In the genomic region with DNA sequence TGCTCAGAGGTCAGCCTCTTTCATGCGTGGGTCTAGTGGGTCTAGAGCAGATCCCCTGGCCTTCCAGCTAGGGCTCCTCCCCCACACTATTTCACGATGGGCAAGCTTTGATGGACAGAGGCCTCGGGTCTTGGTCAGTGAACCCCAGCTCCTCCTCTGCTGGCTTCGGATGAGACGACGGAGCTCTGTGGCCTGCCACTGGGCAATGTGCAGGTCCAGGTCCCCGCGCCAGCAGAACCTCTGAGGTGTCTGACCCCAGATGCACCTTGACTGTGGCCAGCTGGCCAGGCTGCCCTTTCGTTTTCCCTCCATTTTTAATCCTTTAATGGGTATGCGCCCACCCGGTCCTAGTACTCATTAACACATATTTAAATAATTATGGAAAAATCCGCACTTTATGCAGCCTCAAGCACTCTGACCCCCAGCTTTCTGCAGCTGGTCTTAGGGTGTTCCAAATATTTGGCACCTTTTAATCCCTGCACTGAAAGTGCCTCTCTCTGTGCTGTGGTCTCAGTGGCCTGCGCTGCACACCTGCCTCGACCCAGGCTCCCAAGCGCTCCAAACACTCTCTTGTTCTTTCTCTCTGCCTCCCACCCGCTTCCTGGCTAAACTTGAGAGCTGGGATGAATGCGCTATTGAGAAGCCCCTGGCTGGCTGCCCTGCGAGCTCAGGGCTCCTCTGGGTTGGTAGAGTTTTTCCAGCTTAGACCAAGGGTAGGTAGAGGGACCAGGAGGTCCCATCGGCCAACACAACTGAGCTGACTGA, we compare ENCODE assay signal across 9 mouse cellular contexts.
DNase-seq lines count a peak whose midpoint lies in the region; ATAC-seq and TF ChIP-seq lines count a peak whose summit lies in the region.
"Had no signal": no experiment of that assay in that cellular context is flagged by ENCODE, and none has a peak within 500 bp of the region (broad histone marks: within the 10 kb centered on the region; RNA-seq: fewer than 3 reads in every experiment).

No protein-coding gene starts in this region.

- peaks cover 95% of the 10 kb centered on the region for H3K9me3 ChIP-seq in G1E (replicated peaks)
- H3K9me3 ChIP-seq in intestine, embryonic 15.5 days, result no peaks in the 10 kb centered on the region
- H3K9me3 ChIP-seq: heart, embryonic 13.5 days had no signal

- intact Hi-C loops in left cerebral cortex, postnatal 25 days (cut with DNase I), result no loop called here

- no peak for ATAC-seq in G1E (ENCODE audit: extremely low read depth, insufficient number of reproducible peaks, low FRiP score, poor library complexity, severe bottlenecking)
- ATAC-seq in intestine, embryonic 15.5 days, result no peak

- no peak overlapping the region for H3K9ac ChIP-seq in intestine, embryonic 15.5 days
- H3K9ac ChIP-seq: heart, embryonic 13.5 days had no signal

- 73% methylated on average over 19 of the region's 19 CpGs for WGBS in intestine, embryonic 15.5 days

- no peaks in the 10 kb centered on the region for H3K27me3 ChIP-seq in G1E (ENCODE audit: insufficient read depth, low read length)
- no peaks in the 10 kb centered on the region for H3K27me3 ChIP-seq in intestine, embryonic 15.5 days (replicated peaks)

- DNase-seq in G1E (ENCODE audit: low spot score), result no peak
- peak; percentile 15 for DNase-seq in cerebellum, adult 11-12 months
- peak; percentile 56 to 59 for DNase-seq in frontal cortex, adult 2 months (ENCODE audit: extremely low spot score in 1 of 2, low spot score in 1 of 2)
- peak; percentile 52 to 70 for DNase-seq in left cerebral cortex, postnatal 25 days (ENCODE audit: low spot score in 2 of 2)
- DNase-seq in gastrocnemius, postnatal 25 days, result no peak
- no peak for DNase-seq in urinary bladder, postnatal 14 days (ENCODE audit: low spot score)
- no peak for DNase-seq in urinary bladder, adult 18-20 months (ENCODE audit: low spot score in 2 of 2)

- H3K4me1 ChIP-seq in G1E (ENCODE audit: insufficient read depth, low read depth, low read length), result no peaks in the 10 kb centered on the region
- H3K4me1 ChIP-seq in intestine, embryonic 15.5 days (replicated peaks), result peaks cover 14% of the 10 kb centered on the region; the same call in 1 of the 2 replicates

- no peak overlapping the region for H3K4me2 ChIP-seq in intestine, embryonic 15.5 days (replicated peaks)
- H3K4me2 ChIP-seq: heart, embryonic 13.5 days had no signal

- no peaks in the 10 kb centered on the region for H3K36me3 ChIP-seq in G1E (replicated peaks)
- no peaks in the 10 kb centered on the region for H3K36me3 ChIP-seq in intestine, embryonic 15.5 days
- H3K36me3 ChIP-seq: heart, embryonic 13.5 days had no signal

- peak overlapping the region; percentile 7; the same call in 1 of the 2 replicates for H3K4me3 ChIP-seq in G1E (ENCODE audit: low read depth, low read length)
- no peak overlapping the region for H3K4me3 ChIP-seq in intestine, embryonic 15.5 days (replicated peaks)
- H3K4me3 ChIP-seq: heart, embryonic 13.5 days had no signal

- H3K27ac ChIP-seq in intestine, embryonic 15.5 days, result no peak overlapping the region
- H3K27ac ChIP-seq: heart, embryonic 13.5 days had no signal

- no peak for TF ChIP-seq CTCF in G1E (IDR thresholded peaks at IDR 0.05; ENCODE audit: low read depth, low read length)

Comparison
In these comparisons a context has a peak if more than half of its experiments do, and no peak if none do; other contexts are left out.
1. DNase-seq: peak in cerebellum, adult 11-12 months (single experiment), frontal cortex, adult 2 months (2 of 2) and left cerebral cortex, postnatal 25 days (2 of 2); none in G1E (single experiment), gastrocnemius, postnatal 25 days (single experiment), urinary bladder, postnatal 14 days (single experiment) and urinary bladder, adult 18-20 months (0 of 2).